Mouse (Mus musculus): Measurements from ENCODE around the gene Gpx4. TPM values are rescaled to one million over a fixed set of nuclear protein-coding genes. Genes with fewer than 3 reads are reported as not detected.
A peak's percentile ranks its signal among the peaks of the same experiment; 100 is the strongest.

The Gpx4 gene
- polyA plus RNA-seq, 1 experiment from 2014 or later, result 1,058 TPM

GRCm38 (mm10) chr10:80080396-80081070 is 33.6 kb downstream of the Gpx4 start:
- Histone ChIP-seq H3K27me3 (replicated peaks; ENCODE audit: insufficient read depth, low read length) (no peaks in the 10 kb centered on the region), H3K4me2 (replicated peaks; ENCODE audit: low read depth, low read length) (no peak overlapping the region), H3K4me3 (ENCODE audit: low read depth, low read length) (no peak overlapping the region), H3K9ac (replicated peaks; ENCODE audit: low read depth) (no peak overlapping the region), H3K27ac (ENCODE audit: low read length) (no peak overlapping the region), H3K4me1 (ENCODE audit: insufficient read depth, low read depth, low read length) (peaks cover 20% of the 10 kb centered on the region), H3K9me3 (ENCODE audit: low read length) (no peaks in the 10 kb centered on the region), H3K36me3 (ENCODE audit: insufficient read depth, low read length) (peaks cover 38% of the 10 kb centered on the region)
- WGBS, result 64% methylated on average over 16 of the region's 16 CpGs
- TF ChIP-seq EP300 (IDR thresholded peaks at IDR 0.05), result no peak
- no peak for TF ChIP-seq CTCF (IDR thresholded peaks at IDR 0.05)
- ATAC-seq, result no peak
- no peak for DNase-seq (ENCODE audit: low spot score)

DNA sequence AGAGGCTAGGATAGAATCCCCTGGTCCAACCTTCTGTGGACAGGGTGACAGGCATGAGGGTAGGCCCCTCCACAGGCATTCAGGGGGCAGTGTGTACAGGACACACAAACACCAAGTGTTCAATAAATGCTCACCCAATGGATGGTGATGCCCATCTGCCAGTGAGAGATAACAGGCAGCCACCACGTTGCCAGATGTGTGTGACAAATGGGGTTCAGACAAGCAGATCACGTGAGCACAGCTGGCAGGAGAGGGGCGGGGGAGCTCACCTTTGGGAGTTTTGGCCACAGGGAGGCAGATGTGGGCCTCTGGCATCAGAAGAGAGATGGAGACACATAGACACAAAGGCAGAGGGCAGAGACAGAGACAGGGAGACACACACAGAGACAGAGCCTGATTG is 34.1 kb downstream of the Gpx4 start:
- Histone ChIP-seq H3K27ac (ENCODE audit: low read length) (no peak overlapping the region), H3K36me3 (ENCODE audit: insufficient read depth, low read length) (peaks cover 38% of the 10 kb centered on the region)

GRCm38 (mm10) chr10:80084817-80085487 is 38.0 kb downstream of the Gpx4 start:
- Histone ChIP-seq H3K4me1 (ENCODE audit: insufficient read depth, low read depth, low read length) (peaks cover 19% of the 10 kb centered on the region), H3K4me2 (replicated peaks; ENCODE audit: low read depth, low read length) (no peak overlapping the region), H3K9me3 (ENCODE audit: low read length) (no peaks in the 10 kb centered on the region), H3K4me3 (ENCODE audit: low read depth, low read length) (no peak overlapping the region), H3K9ac (replicated peaks; ENCODE audit: low read depth) (no peak overlapping the region; the same call in 1 of the 2 replicates), H3K27me3 (replicated peaks; ENCODE audit: insufficient read depth, low read length) (no peaks in the 10 kb centered on the region), H3K36me3 (ENCODE audit: insufficient read depth, low read length) (peaks cover 23% of the 10 kb centered on the region), H3K27ac (ENCODE audit: low read length) (peak overlapping the region; percentile 48)
- ATAC-seq, result peak; percentile 75
- WGBS, result 30% methylated on average over 9 of the region's 9 CpGs
- TF ChIP-seq CTCF (IDR thresholded peaks at IDR 0.05) (no peak; the same call in 1 of the 2 replicates), EP300 (IDR thresholded peaks at IDR 0.05) (peak; percentile 73)
- peak; percentile 93 for DNase-seq (ENCODE audit: low spot score)

More for the DNA sequence above, 34.1 kb downstream of the Gpx4 start:
- Histone ChIP-seq H3K27me3 (replicated peaks; ENCODE audit: insufficient read depth, low read length) (no peaks in the 10 kb centered on the region), H3K4me1 (ENCODE audit: insufficient read depth, low read depth, low read length) (peaks cover 15% of the 10 kb centered on the region), H3K4me2 (replicated peaks; ENCODE audit: low read depth, low read length) (no peak overlapping the region), H3K4me3 (ENCODE audit: low read depth, low read length) (no peak overlapping the region), H3K9me3 (ENCODE audit: low read length) (no peaks in the 10 kb centered on the region), H3K9ac (replicated peaks; ENCODE audit: low read depth) (no peak overlapping the region)
- DNase-seq (ENCODE audit: low spot score) (no peak), ATAC-seq (peak; percentile 9; the same call in 1 of the 2 replicates)
- TF ChIP-seq CTCF (IDR thresholded peaks at IDR 0.05) (0 out of 2 replicates have a peak, but pooled peaks have one; percentile 14), EP300 (IDR thresholded peaks at IDR 0.05) (no peak)
- 75% methylated on average over 3 of the region's 3 CpGs for WGBS

- no peaks in the 10 kb centered on the region for H3K27me3 ChIP-seq (replicated peaks; ENCODE audit: insufficient read depth, low read length)
- H3K4me1 ChIP-seq (ENCODE audit: insufficient read depth, low read depth, low read length), result peaks cover 19% of the 10 kb centered on the region
- H3K4me2 ChIP-seq (replicated peaks; ENCODE audit: low read depth, low read length), result no peak overlapping the region; the same call in 1 of the 2 replicates
- 0 out of 2 replicates have a peak overlapping the region, but pooled peaks have one; percentile 16 for H3K9ac ChIP-seq (replicated peaks; ENCODE audit: low read depth)
- DNase-seq (ENCODE audit: low spot score) (peak; percentile 47), ATAC-seq (peak; percentile 34)
- peak overlapping the region; percentile 55; the same call in 1 of the 2 replicates for H3K27ac ChIP-seq (ENCODE audit: low read length)
- H3K36me3 ChIP-seq (ENCODE audit: insufficient read depth, low read length), result peaks cover 7% of the 10 kb centered on the region
- TF ChIP-seq EP300 (IDR thresholded peaks at IDR 0.05) (no peak), CTCF (IDR thresholded peaks at IDR 0.05) (no peak)
- WGBS, result 59% methylated on average over 3 of the region's 3 CpGs
- H3K4me3 ChIP-seq (ENCODE audit: low read depth, low read length), result no peak overlapping the region
- H3K9me3 ChIP-seq (ENCODE audit: low read length), result no peaks in the 10 kb centered on the region
Measured at GRCm38 (mm10) chr10:80086847-80087246, 39.9 kb downstream of the Gpx4 start.

- WGBS, result 77% methylated on average over 8 of the region's 8 CpGs
- Histone ChIP-seq H3K27ac (ENCODE audit: low read length) (0 out of 2 replicates have a peak overlapping the region, but pooled peaks have one; percentile 9), H3K27me3 (replicated peaks; ENCODE audit: insufficient read depth, low read length) (no peaks in the 10 kb centered on the region), H3K9ac (replicated peaks; ENCODE audit: low read depth) (no peak overlapping the region), H3K9me3 (ENCODE audit: low read length) (no peaks in the 10 kb centered on the region), H3K4me1 (ENCODE audit: insufficient read depth, low read depth, low read length) (peaks cover 19% of the 10 kb centered on the region), H3K4me3 (ENCODE audit: low read depth, low read length) (no peak overlapping the region), H3K36me3 (ENCODE audit: insufficient read depth, low read length) (peaks cover under 1% of the 10 kb centered on the region; the same call in 1 of the 2 replicates), H3K4me2 (replicated peaks; ENCODE audit: low read depth, low read length) (no peak overlapping the region)
- no peak for DNase-seq (ENCODE audit: low spot score)
- TF ChIP-seq EP300 (IDR thresholded peaks at IDR 0.05) (no peak), CTCF (IDR thresholded peaks at IDR 0.05) (no peak)
- no peak for ATAC-seq
Measured at GRCm38 (mm10) chr10:80087483-80087882, 40.5 kb downstream of the Gpx4 start.

GRCm38 (mm10) chr10:80089146-80089545 is 42.2 kb downstream of the Gpx4 start:
- Histone ChIP-seq H3K4me1 (ENCODE audit: insufficient read depth, low read depth, low read length) (peaks cover 17% of the 10 kb centered on the region), H3K9me3 (ENCODE audit: low read length) (no peaks in the 10 kb centered on the region), H3K4me2 (replicated peaks; ENCODE audit: low read depth, low read length) (no peak overlapping the region), H3K27me3 (replicated peaks; ENCODE audit: insufficient read depth, low read length) (no peaks in the 10 kb centered on the region), H3K9ac (replicated peaks; ENCODE audit: low read depth) (no peak overlapping the region), H3K27ac (ENCODE audit: low read length) (no peak overlapping the region), H3K4me3 (ENCODE audit: low read depth, low read length) (no peak overlapping the region), H3K36me3 (ENCODE audit: insufficient read depth, low read length) (no peaks in the 10 kb centered on the region)
- TF ChIP-seq EP300 (IDR thresholded peaks at IDR 0.05) (no peak), CTCF (IDR thresholded peaks at IDR 0.05) (peak; percentile 59)
- 57% methylated on average over 4 of the region's 4 CpGs for WGBS
- no peak for ATAC-seq
- DNase-seq (ENCODE audit: low spot score), result peak; percentile 44

Measured in lung, postnatal 0 days (tissue).